Mouse (Mus musculus) lung, postnatal 0 days (tissue): ENCODE data around the gene Tlr2. TPM values are rescaled to one million over a fixed set of nuclear protein-coding genes. Genes with fewer than 3 reads are reported as not detected.

Experiments
- ATAC-seq: fragments of 200-750 bp; cut with Nextera tagmentation; 2 replicates; pipeline ENCODE4 v1.8.0; 2017; ENCODE audit warnings: moderate library complexity
- DNase-seq: peaks from one replicate; pipeline ENCODE4 v3.0.0-alpha.2; 2016; ENCODE audit warnings: low spot score
- H3K27ac ChIP-seq: fragments of 300-500 bp; sonication (generic); 2 replicates; pipeline ENCODE4 v1.5.1; 2014; ENCODE audit warnings: antibody characterized with exemption, mild to moderate bottlenecking, low read length, mixed read lengths
- H3K27me3 ChIP-seq: fragments of 300-500 bp; sonication (generic); replicated peaks from 2 replicates; pipeline ENCODE4 v1.6.1; 2014; ENCODE audit warnings: low read length, mixed read lengths; ENCODE audit not compliant: insufficient read depth
- H3K36me3 ChIP-seq: fragments of 300-500 bp; sonication (generic); 2 replicates; pipeline ENCODE4 v1.6.1; 2014; ENCODE audit warnings: low read length, mixed read lengths; ENCODE audit not compliant: insufficient read depth
- H3K4me1 ChIP-seq: fragments of 300-500 bp; sonication (generic); 2 replicates; pipeline ENCODE4 v1.6.1; 2014; ENCODE audit warnings: antibody characterized with exemption, low read depth, low read length, mixed read lengths; ENCODE audit not compliant: insufficient read depth
- H3K4me2 ChIP-seq: fragments of 300-500 bp; sonication (generic); replicated peaks from 2 replicates; pipeline ENCODE4 v1.6.1; 2014; ENCODE audit warnings: low read depth, mild to moderate bottlenecking, low read length, moderate library complexity, mixed read lengths
- H3K4me3 ChIP-seq: fragments of 300-500 bp; sonication (generic); 2 replicates; pipeline ENCODE4 v1.5.1; 2014; ENCODE audit warnings: low read depth, low read length
- H3K9ac ChIP-seq: fragments of 300-500 bp; sonication (generic); replicated peaks from 2 replicates; pipeline ENCODE4 v1.6.1; 2014; ENCODE audit warnings: low read depth, mild to moderate bottlenecking
- H3K9me3 ChIP-seq: fragments of 300-500 bp; sonication (generic); 2 replicates; pipeline ENCODE4 v1.6.1; 2016; ENCODE audit warnings: low read length, mixed read lengths
- CTCF ChIP-seq: IDR thresholded peaks from 2 replicates; pipeline ENCODE4 v1.5.1; 2016; ENCODE audit warnings: antibody characterized with exemption, mild to moderate bottlenecking
- EP300 ChIP-seq: IDR thresholded peaks from 2 replicates; pipeline ENCODE4 v1.6.1; 2016; ENCODE audit warnings: antibody characterized with exemption, mild to moderate bottlenecking, control low read depth
- WGBS: fragments of 180-500 bp; shearing (Covaris S2); extraction: QIAGEN DNeasy Blood & Tissue Kit; methylation state at CpG from one replicate; pipeline ENCODE4 v1.1.7; 2014; 5-methylcytosine and 5-hydroxymethylcytosine counted together
- polyA plus RNA-seq: library from polyadenylated mRNA; unstranded; fragments of >200 nt; fragmentation: Nextera tagmentation; extraction: Ambion mirVana; gene quantifications from 2 replicates; pipeline ENCODE4 v1.2.1, GENCODE M21; 2015

Tlr2 gene
- polyA plus RNA-seq, 1 experiment from 2014 or later: 7.7 TPM

DNA sequence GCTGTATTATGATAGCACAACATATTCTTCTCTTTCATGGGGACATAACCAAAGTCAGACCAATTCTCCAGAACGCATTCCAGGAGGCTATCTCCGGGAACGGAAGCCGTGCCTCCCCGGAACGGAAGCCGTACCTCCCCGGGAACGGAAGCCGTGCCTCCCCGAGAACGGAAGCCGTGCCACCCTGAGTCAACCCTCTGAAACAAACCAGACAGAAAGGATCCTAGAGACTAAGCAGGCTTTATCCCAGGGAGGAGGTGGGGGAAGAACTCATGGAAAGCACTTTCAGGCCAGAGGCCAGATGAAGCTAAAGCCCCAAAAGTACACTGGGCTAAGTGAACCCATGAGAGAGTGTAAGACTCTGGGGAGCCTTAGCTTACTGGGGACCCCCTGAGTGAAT lies 16.1 kb upstream of the Tlr2 start:
- Histone ChIP-seq H3K4me2 (no peak overlapping the region), H3K36me3 (no peaks in the 10 kb centered on the region), H3K9ac (no peak overlapping the region), H3K4me1 (no peaks in the 10 kb centered on the region), H3K27me3 (no peaks in the 10 kb centered on the region), H3K4me3 (no peak overlapping the region), H3K27ac (no peak overlapping the region), H3K9me3 (no peaks in the 10 kb centered on the region)
- TF ChIP-seq EP300 (no peak), CTCF (no peak)
- DNase-seq: no peak
- ATAC-seq: no peak
- 93% methylated on average over 13 of the region's 13 CpGs for WGBS

DNA sequence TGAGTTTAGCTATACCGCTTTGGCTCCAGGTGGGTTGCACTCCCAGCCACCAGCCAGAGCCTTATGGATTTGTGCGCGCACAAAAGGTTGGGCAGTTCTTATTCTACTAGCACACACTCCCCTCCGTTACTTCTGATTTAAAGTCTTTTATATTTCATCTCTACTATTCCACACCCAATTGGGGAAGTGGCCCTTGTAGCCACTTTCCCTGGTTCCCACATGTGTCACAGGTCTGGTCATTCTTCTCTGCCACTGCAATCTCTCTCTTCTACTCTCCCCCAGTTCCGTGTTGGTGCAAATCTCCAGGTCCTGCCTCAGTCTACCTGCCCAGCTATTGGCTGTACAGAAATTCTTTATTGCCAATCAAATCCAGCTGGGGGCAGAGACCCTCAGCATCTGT lies 14.1 kb upstream of the Tlr2 start:
- H3K9me3 ChIP-seq: no peaks in the 10 kb centered on the region
- H3K27me3 ChIP-seq: no peaks in the 10 kb centered on the region
- H3K27ac ChIP-seq: no peak overlapping the region
- H3K36me3 ChIP-seq: no peaks in the 10 kb centered on the region
- WGBS: 88% methylated on average over 5 of the region's 5 CpGs
- no peak overlapping the region for H3K4me2 ChIP-seq
- no peak overlapping the region for H3K9ac ChIP-seq
- no peak for TF ChIP-seq EP300
- TF ChIP-seq CTCF: no peak
- no peaks in the 10 kb centered on the region for H3K4me1 ChIP-seq
- no peak overlapping the region for H3K4me3 ChIP-seq
- ATAC-seq (no peak), DNase-seq (no peak)

DNA sequence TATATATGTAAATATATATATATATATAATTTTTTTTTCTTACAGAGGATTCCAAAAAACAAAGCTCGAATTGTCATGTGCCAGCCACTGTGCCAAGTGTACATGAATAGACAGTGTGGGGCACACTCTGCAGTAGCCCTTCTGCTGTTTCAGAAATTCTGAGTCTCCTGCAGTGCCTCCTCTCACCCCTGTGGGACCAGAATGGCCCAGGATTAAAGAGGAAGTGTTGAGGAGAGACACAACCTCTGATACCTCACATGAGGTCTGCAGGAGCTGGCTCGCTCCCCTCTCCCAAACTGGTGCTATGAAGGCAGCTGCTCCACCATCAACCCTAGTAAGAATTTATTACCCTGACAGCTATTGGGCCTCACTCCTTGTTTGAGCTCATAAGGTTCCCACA lies 7.8 kb upstream of the Tlr2 start:
- 60% methylated on average over 2 of the region's 2 CpGs for WGBS
- Histone ChIP-seq H3K27ac (no peak overlapping the region), H3K4me1 (no peaks in the 10 kb centered on the region), H3K36me3 (no peaks in the 10 kb centered on the region), H3K4me2 (no peak overlapping the region), H3K4me3 (no peak overlapping the region), H3K9me3 (no peaks in the 10 kb centered on the region), H3K27me3 (no peaks in the 10 kb centered on the region), H3K9ac (no peak overlapping the region)
- no peak for ATAC-seq
- no peak for TF ChIP-seq EP300
- no peak for TF ChIP-seq CTCF
- no peak for DNase-seq

DNA sequence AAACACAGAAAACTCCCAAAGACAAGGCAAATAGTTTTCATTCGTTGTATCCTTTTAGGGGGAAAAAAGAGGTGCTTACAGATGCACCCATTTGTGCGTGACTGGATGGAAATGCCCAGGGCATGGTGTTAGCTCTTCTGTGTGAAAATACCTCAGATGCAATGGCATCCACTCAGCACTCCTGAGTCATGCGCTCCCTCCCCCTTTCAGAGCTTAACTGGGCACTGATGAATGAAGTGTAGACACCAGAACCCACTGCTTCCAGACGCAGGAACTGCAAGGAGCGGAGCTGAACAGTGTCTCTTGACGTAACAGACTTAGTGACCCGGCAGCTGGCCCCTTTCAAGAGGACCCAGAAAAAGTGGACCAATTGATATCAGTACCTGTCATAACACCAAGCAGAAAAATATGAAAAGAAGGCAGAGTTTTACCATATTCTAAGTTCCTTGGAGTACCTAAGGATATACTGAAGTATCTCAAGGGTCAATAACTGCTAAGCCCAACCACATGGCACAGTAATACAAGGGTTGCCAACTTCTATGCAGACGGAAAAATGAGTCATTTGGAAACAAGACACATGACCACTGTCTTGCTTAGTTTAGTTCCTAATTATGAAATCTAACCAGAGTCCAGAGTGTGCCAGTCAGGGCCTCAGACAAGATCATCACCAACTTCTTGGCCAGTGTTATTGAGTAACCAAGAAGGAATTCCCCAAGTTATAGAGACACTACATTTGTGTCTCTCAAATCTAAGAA lies 3.4 kb upstream of the Tlr2 start:
- Histone ChIP-seq H3K27me3 (no peaks in the 10 kb centered on the region), H3K4me2 (no peak overlapping the region), H3K4me3 (no peak overlapping the region), H3K4me1 (no peaks in the 10 kb centered on the region), H3K27ac (no peak overlapping the region), H3K36me3 (no peaks in the 10 kb centered on the region), H3K9me3 (no peaks in the 10 kb centered on the region), H3K9ac (no peak overlapping the region)
- peak; percentile 77 for ATAC-seq
- TF ChIP-seq EP300 (0 out of 2 replicates have a peak, but pooled peaks have one; percentile 46), CTCF (no peak)
- WGBS: 28% methylated on average over 8 of the region's 8 CpGs
- peak; percentile 76 for DNase-seq

DNA sequence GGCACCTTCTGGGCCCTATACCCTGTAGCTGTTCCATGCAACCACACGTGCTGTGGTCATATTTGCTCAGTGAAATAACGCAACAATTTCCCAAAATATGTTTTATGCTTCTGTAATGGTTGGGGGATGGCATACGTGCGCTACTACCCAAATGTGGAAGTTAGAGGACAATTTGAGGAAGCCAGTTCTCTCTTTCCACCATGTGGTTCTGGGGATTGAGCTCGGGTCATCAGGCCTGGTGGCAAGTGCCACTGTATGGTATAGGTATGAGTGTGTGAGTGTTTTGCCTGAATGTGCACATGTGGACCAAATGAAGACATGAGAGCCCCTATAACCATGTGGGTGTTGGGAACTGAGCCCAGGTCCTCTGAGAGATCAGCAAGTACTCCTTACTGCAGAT lies 2.1 kb downstream of the Tlr2 start:
- Histone ChIP-seq H3K4me1 (no peaks in the 10 kb centered on the region), H3K9me3 (no peaks in the 10 kb centered on the region), H3K27me3 (no peaks in the 10 kb centered on the region), H3K4me2 (0 out of 2 replicates have a peak overlapping the region, but pooled peaks have one; percentile 5), H3K36me3 (no peaks in the 10 kb centered on the region), H3K4me3 (no peak overlapping the region), H3K27ac (no peak overlapping the region), H3K9ac (no peak overlapping the region)
- no peak for ATAC-seq
- TF ChIP-seq EP300 (no peak), CTCF (no peak)
- WGBS: 85% methylated on average over 5 of the region's 5 CpGs
- DNase-seq: peak; percentile 33

DNA sequence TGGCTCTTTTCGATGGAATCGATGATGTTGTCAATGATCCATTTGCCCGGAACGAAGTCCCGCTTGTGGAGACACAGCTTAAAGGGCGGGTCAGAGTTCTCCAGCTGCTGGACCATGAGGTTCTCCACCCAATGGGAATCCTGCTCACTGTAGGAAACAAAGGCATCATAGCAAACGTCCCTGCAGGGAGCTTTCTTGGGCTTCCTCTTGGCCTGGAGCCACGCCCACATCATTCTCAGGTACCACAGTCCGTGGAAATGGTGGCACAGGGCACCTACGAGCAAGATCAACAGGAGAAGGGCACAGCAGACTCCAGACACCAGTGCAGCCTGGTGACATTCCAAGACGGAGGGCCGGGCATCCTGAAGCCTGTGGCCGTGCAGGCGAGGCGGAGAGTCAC lies 4.9 kb downstream of the Tlr2 start:
- TF ChIP-seq EP300 (no peak), CTCF (no peak)
- Histone ChIP-seq H3K27me3 (no peaks in the 10 kb centered on the region), H3K9ac (no peak overlapping the region), H3K4me2 (no peak overlapping the region), H3K27ac (no peak overlapping the region), H3K9me3 (no peaks in the 10 kb centered on the region), H3K4me1 (no peaks in the 10 kb centered on the region), H3K36me3 (no peaks in the 10 kb centered on the region), H3K4me3 (no peak overlapping the region)
- DNase-seq (no peak), ATAC-seq (no peak)
- WGBS: 77% methylated on average over 15 of the region's 15 CpGs
